Mouse (Mus musculus) forebrain, postnatal 0 days (tissue): ENCODE data around the gene Trpm3. TPM values are rescaled to one million over a fixed set of nuclear protein-coding genes. Genes with fewer than 3 reads are reported as not detected.

Source experiments
- ATAC-seq: fragments of 200-750 bp; cut with Nextera tagmentation; 2 replicates; pipeline ENCODE4 v1.8.0; 2017; ENCODE audit warnings: mild to moderate bottlenecking, moderate library complexity
- DNase-seq: peaks from one replicate; pipeline ENCODE4 v3.0.0-alpha.2; 2015
- H3K27ac ChIP-seq: fragments of 300-500 bp; sonication (generic); 2 replicates; pipeline ENCODE4 v1.5.1; 2014; ENCODE audit warnings: low read depth, mild to moderate bottlenecking, antibody characterized with exemption, low read length, moderate library complexity, mixed read lengths
- H3K27me3 ChIP-seq: fragments of 300-500 bp; sonication (generic); 2 replicates; pipeline ENCODE4 v1.6.1; 2014; ENCODE audit warnings: mild to moderate bottlenecking, low read length, mixed read lengths; ENCODE audit not compliant: insufficient read depth
- H3K36me3 ChIP-seq: fragments of 300-500 bp; sonication (generic); 2 replicates; pipeline ENCODE4 v1.6.1; 2014; ENCODE audit warnings: mild to moderate bottlenecking, moderate library complexity; ENCODE audit not compliant: insufficient read depth
- H3K4me1 ChIP-seq: fragments of 300-500 bp; sonication (generic); 2 replicates; pipeline ENCODE4 v1.6.1; 2014; ENCODE audit warnings: antibody characterized with exemption; ENCODE audit not compliant: insufficient read depth
- H3K4me2 ChIP-seq: fragments of 300-500 bp; sonication (generic); 2 replicates; pipeline ENCODE4 v1.6.1; 2014; ENCODE audit warnings: low read depth, mild to moderate bottlenecking, moderate library complexity
- H3K4me3 ChIP-seq: fragments of 300-500 bp; sonication (generic); 2 replicates; pipeline ENCODE4 v1.5.1; 2014; ENCODE audit warnings: low read depth, low read length, mixed read lengths
- H3K9ac ChIP-seq: fragments of 300-500 bp; sonication (generic); 2 replicates; pipeline ENCODE4 v1.6.1; 2014; ENCODE audit warnings: mild to moderate bottlenecking
- H3K9me3 ChIP-seq: fragments of 300-500 bp; sonication (generic); 2 replicates; pipeline ENCODE4 v1.6.1; 2016; ENCODE audit warnings: low read length
- CTCF ChIP-seq: sonication (generic); IDR thresholded peaks from 2 replicates; pipeline ENCODE4 v1.5.1; 2016; ENCODE audit warnings: antibody characterized with exemption, control low read depth, low read depth
- WGBS: fragments of 180-500 bp; shearing (Covaris S2); extraction: QIAGEN DNeasy Blood & Tissue Kit; methylation state at CpG from one replicate; pipeline ENCODE4 v1.1.7; 2014; 5-methylcytosine and 5-hydroxymethylcytosine counted together
- polyA plus RNA-seq: library from polyadenylated mRNA; unstranded; fragments of >200 nt; fragmentation: Nextera tagmentation; extraction: Ambion mirVana; gene quantifications from 2 replicates; pipeline ENCODE4 v1.2.1, GENCODE M21; 2015
- total RNA-seq: library from RNA; depleted of rRNA; stranded (reverse); fragments of >200 nt; gene quantifications from 2 replicates; pipeline ENCODE4 v1.2.3, GENCODE M21; 2014

Trpm3 gene
- total and polyA plus RNA-seq, 2 experiments from 2014 or later: 25.6 to 39.7 TPM

GRCm38 (mm10) chr19:22800471-22800870 lies 661.6 kb downstream of the Trpm3 start:
- DNase-seq: peak; percentile 21
- H3K9me3 ChIP-seq: no peaks in the 10 kb centered on the region
- no peak overlapping the region for H3K9ac ChIP-seq
- no peak overlapping the region for H3K4me2 ChIP-seq
- no peaks in the 10 kb centered on the region for H3K27me3 ChIP-seq
- no peak overlapping the region for H3K27ac ChIP-seq
- ATAC-seq: peak; percentile 12; the same call in 1 of the 2 replicates
- H3K4me3 ChIP-seq: no peak overlapping the region
- H3K36me3 ChIP-seq: no peaks in the 10 kb centered on the region
- H3K4me1 ChIP-seq: no peaks in the 10 kb centered on the region
- 27% methylated on average over 5 of the region's 5 CpGs for WGBS
- TF ChIP-seq CTCF: no peak

GRCm38 (mm10) chr19:22803396-22803795 lies 664.5 kb downstream of the Trpm3 start:
- no peaks in the 10 kb centered on the region for H3K27me3 ChIP-seq
- no peak for DNase-seq
- no peak overlapping the region for H3K4me3 ChIP-seq
- H3K36me3 ChIP-seq: no peaks in the 10 kb centered on the region
- H3K4me2 ChIP-seq: no peak overlapping the region
- H3K27ac ChIP-seq: no peak overlapping the region
- H3K9me3 ChIP-seq: no peaks in the 10 kb centered on the region
- no peak for ATAC-seq
- no peak for TF ChIP-seq CTCF
- no peak overlapping the region for H3K9ac ChIP-seq
- H3K4me1 ChIP-seq: no peaks in the 10 kb centered on the region

GRCm38 (mm10) chr19:22804311-22804710 lies 665.5 kb downstream of the Trpm3 start:
- H3K9ac ChIP-seq: no peak overlapping the region
- no peaks in the 10 kb centered on the region for H3K27me3 ChIP-seq
- no peaks in the 10 kb centered on the region for H3K4me1 ChIP-seq
- ATAC-seq (no peak), DNase-seq (no peak)
- H3K27ac ChIP-seq: no peak overlapping the region
- H3K36me3 ChIP-seq: no peaks in the 10 kb centered on the region
- H3K4me2 ChIP-seq: no peak overlapping the region
- H3K4me3 ChIP-seq: no peak overlapping the region
- H3K9me3 ChIP-seq: no peaks in the 10 kb centered on the region
- TF ChIP-seq CTCF: no peak
- 86% methylated on average over 2 of the region's 2 CpGs for WGBS

- no peaks in the 10 kb centered on the region for H3K27me3 ChIP-seq
- 80% methylated on average over 3 of the region's 3 CpGs for WGBS
Measured at GRCm38 (mm10) chr19:22810247-22810646, 671.4 kb downstream of the Trpm3 start.

GRCm38 (mm10) chr19:22821741-22822140 lies 682.9 kb downstream of the Trpm3 start:
- Histone ChIP-seq H3K36me3 (no peaks in the 10 kb centered on the region), H3K9me3 (no peaks in the 10 kb centered on the region), H3K4me2 (no peak overlapping the region), H3K9ac (no peak overlapping the region), H3K27me3 (no peaks in the 10 kb centered on the region), H3K4me1 (no peaks in the 10 kb centered on the region), H3K27ac (no peak overlapping the region), H3K4me3 (no peak overlapping the region)
- no peak for DNase-seq
- no peak for ATAC-seq
- 53% methylated on average over 8 of the region's 8 CpGs for WGBS
- no peak for TF ChIP-seq CTCF

More at GRCm38 (mm10) chr19:22810247-22810646, 671.4 kb downstream of the Trpm3 start:
- Histone ChIP-seq H3K9me3 (no peaks in the 10 kb centered on the region), H3K4me3 (no peak overlapping the region), H3K36me3 (no peaks in the 10 kb centered on the region), H3K4me2 (no peak overlapping the region), H3K9ac (no peak overlapping the region), H3K27ac (no peak overlapping the region), H3K4me1 (no peaks in the 10 kb centered on the region)
- TF ChIP-seq CTCF: no peak
- ATAC-seq (no peak), DNase-seq (no peak)

- H3K27ac ChIP-seq: no peak overlapping the region
- ATAC-seq (0 out of 2 replicates have a peak, but pooled peaks have one; percentile 14), DNase-seq (no peak)
- no peak for TF ChIP-seq CTCF
- no peaks in the 10 kb centered on the region for H3K27me3 ChIP-seq
- no peaks in the 10 kb centered on the region for H3K36me3 ChIP-seq
- no peaks in the 10 kb centered on the region for H3K9me3 ChIP-seq
- H3K4me2 ChIP-seq: no peak overlapping the region
- H3K4me1 ChIP-seq: no peaks in the 10 kb centered on the region
- H3K4me3 ChIP-seq: no peak overlapping the region
- 14% methylated on average over 9 of the region's 9 CpGs for WGBS
- no peak overlapping the region for H3K9ac ChIP-seq
Measured at GRCm38 (mm10) chr19:22823491-22823981, 684.7 kb downstream of the Trpm3 start.

- Histone ChIP-seq H3K4me1 (no peaks in the 10 kb centered on the region), H3K9me3 (no peaks in the 10 kb centered on the region), H3K27me3 (no peaks in the 10 kb centered on the region), H3K36me3 (no peaks in the 10 kb centered on the region), H3K9ac (no peak overlapping the region), H3K4me3 (no peak overlapping the region), H3K27ac (no peak overlapping the region), H3K4me2 (no peak overlapping the region)
- DNase-seq: no peak
- no peak for ATAC-seq
- TF ChIP-seq CTCF: no peak
- 38% methylated on average over 1 of the region's 1 CpGs for WGBS
Measured at GRCm38 (mm10) chr19:22825812-22826211, 687.0 kb downstream of the Trpm3 start.
